Mouse (Mus musculus) adrenal gland, postnatal 10 days (tissue): Measurements from ENCODE around the gene Swap70. TPM values are rescaled to one million over a fixed set of nuclear protein-coding genes. Genes with fewer than 3 reads are reported as not detected.
"Not testable (repeated sequence)": the region's sequence is repeated elsewhere in the genome, so short reads cannot be mapped to it uniquely, and the experiment has no call there.

ENCODE experiments used
- DNase-seq: peaks from one replicate; pipeline ENCODE4 v3.0.0; 2021; ENCODE audit warnings: mixed read lengths
- long read RNA-seq, 2 experiments: library from polyadenylated mRNA; stranded (forward); transcript quantifications; one replicate each; pipeline ENCODE4 v2.0.0; 2021
- total RNA-seq, 2 experiments: library from RNA; stranded (reverse); gene quantifications; 2 replicates each; pipeline ENCODE4 v1.2.3; 2021

The Swap70 gene
- total RNA-seq = 10 to 100 TPM; 18.6 to 26.3 TPM
- long read RNA-seq, experiment 1, full-length matches to known transcripts = 28 of 34 reads
- long read RNA-seq, experiment 1, partial matches to known transcripts = 2 of 34 reads
- long read RNA-seq, experiment 1, other reads (novel, unspliced or antisense) = 4 of 34 reads
- long read RNA-seq, experiment 2, full-length matches to known transcripts = 19 of 23 reads
- long read RNA-seq, experiment 2, partial matches to known transcripts = 1 of 23 reads
- long read RNA-seq, experiment 2, other reads (novel, unspliced or antisense) = 3 of 23 reads

- peak; percentile 92 for DNase-seq
Measured at GRCm38 (mm10) chr7:110221586-110222481, at the start of gene Swap70. Swap70 (plus strand) TSS chr7:110221711.

GRCm38 (mm10) chr7:110179208-110179607 lies 42.3 kb upstream of the Swap70 start:
- no peak for DNase-seq

GRCm38 (mm10) chr7:110180613-110181012 lies 40.9 kb upstream of the Swap70 start:
- no peak for DNase-seq

- DNase-seq = no peak
Measured at GRCm38 (mm10) chr7:110181446-110181845, 40.1 kb upstream of the Swap70 start.

GRCm38 (mm10) chr7:110184608-110185007 lies 36.9 kb upstream of the Swap70 start:
- no peak for DNase-seq

GRCm38 (mm10) chr7:110189951-110190350 lies 31.6 kb upstream of the Swap70 start:
- DNase-seq = no peak

- peak; percentile 22 for DNase-seq
Measured at GRCm38 (mm10) chr7:110193186-110193585, 28.3 kb upstream of the Swap70 start.

GRCm38 (mm10) chr7:110197176-110197575 lies 24.3 kb upstream of the Swap70 start:
- no peak for DNase-seq

- no peak for DNase-seq
Measured at GRCm38 (mm10) chr7:110201933-110202332, 19.6 kb upstream of the Swap70 start.

GRCm38 (mm10) chr7:110204208-110204607 lies 17.3 kb upstream of the Swap70 start:
- no peak for DNase-seq

- DNase-seq = no peak
Measured at GRCm38 (mm10) chr7:110208341-110208740, 13.2 kb upstream of the Swap70 start.

GRCm38 (mm10) chr7:110209422-110209821 lies 12.1 kb upstream of the Swap70 start:
- DNase-seq = no peak

GRCm38 (mm10) chr7:110211025-110211424 lies 10.5 kb upstream of the Swap70 start:
- DNase-seq = no peak

- DNase-seq = no peak
Measured at GRCm38 (mm10) chr7:110214882-110215281, 6.6 kb upstream of the Swap70 start.

GRCm38 (mm10) chr7:110221051-110221585 lies 393 bp upstream of the Swap70 start:
- DNase-seq = no peak

GRCm38 (mm10) chr7:110222583-110223182 lies 1.2 kb downstream of the Swap70 start:
- DNase-seq = no peak

GRCm38 (mm10) chr7:110223727-110224510 lies 2.4 kb downstream of the Swap70 start:
- DNase-seq = peak; percentile 25

- no peak for DNase-seq
Measured at GRCm38 (mm10) chr7:110226484-110226883, 5.0 kb downstream of the Swap70 start.

GRCm38 (mm10) chr7:110229967-110230366 lies 8.5 kb downstream of the Swap70 start:
- DNase-seq = no peak

- DNase-seq = not testable (repeated sequence)
Measured at GRCm38 (mm10) chr7:110231127-110231526, 9.6 kb downstream of the Swap70 start.

- no peak for DNase-seq
Measured at GRCm38 (mm10) chr7:110236085-110236484, 14.6 kb downstream of the Swap70 start.

GRCm38 (mm10) chr7:110237451-110237836 lies 15.9 kb downstream of the Swap70 start:
- no peak for DNase-seq
